Mouse (Mus musculus) liver, adult 2 months (tissue): ENCODE data around the gene Olfr401.

ENCODE experiments used
- CTCF ChIP-seq: fragments of 200-500 bp; IDR thresholded peaks from 2 replicates; pipeline ENCODE4 v1.5.1; 2011; ENCODE audit warnings: low read depth, low read length, control low read depth
- POLR2A ChIP-seq: fragments of 200-500 bp; IDR thresholded peaks from 2 replicates; pipeline ENCODE4 v1.6.1; 2011; ENCODE audit warnings: low read length, control low read depth; ENCODE audit not compliant: insufficient read depth; ENCODE audit errors: extremely low read depth

GRCm38 (mm10) chr11:74168771-74169170 lies 55.3 kb downstream of the Olfr401 start:
- no peak for TF ChIP-seq POLR2A
- no peak for TF ChIP-seq CTCF
